Mouse (Mus musculus) cerebellum, adult 9-10 months (tissue): ENCODE results near the gene Zfp362.

Experiments used
- DNase-seq: peaks from one replicate; pipeline ENCODE4 v3.0.0; 2022

Gene Zfp362

DNA sequence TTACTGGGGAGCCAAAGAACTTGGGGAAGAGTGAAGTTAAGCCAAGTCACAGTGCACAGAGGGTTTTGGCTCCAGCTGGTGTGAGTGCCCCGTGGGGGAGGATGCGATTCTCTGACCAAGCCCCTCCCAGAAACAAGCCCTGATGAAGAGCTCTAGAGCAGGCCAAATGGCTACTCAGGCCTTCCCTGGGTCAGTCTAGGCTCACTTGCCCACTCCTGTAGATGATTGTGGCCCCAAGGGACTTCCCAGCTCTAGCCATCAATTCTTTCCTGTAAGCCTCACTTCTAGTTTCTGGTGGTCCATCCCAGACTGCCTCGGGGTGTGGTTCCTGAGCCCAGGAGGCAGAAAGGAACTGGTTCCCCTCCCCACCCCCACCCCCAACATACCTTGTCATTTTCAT is 50.8 kb downstream of the Zfp362 start, which contains the start of gene A3galt2:
Gene A3galt2, plus strand, starts transcription at position 301 of the 400 bp plus-strand sequence.
- no peak for DNase-seq

DNA sequence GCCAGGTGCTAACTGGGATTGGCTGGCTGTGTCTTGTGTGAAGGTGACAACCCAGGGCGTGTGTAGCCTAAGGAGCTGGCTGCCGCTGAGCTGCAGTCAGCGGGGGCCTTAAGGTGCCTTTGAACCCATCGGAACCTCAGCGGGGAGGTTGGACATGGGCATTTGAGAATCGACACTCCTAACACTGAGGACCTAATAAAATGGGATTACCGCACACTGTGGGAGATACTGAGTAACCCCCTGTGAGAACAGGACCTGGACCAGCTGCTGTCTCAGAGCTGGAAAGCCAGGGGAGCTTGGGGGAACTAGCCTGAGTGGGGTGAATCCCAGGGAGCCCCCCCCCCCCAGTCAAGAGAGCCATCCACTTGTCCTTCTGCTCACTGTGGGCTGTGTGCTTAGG is 52.3 kb downstream of the Zfp362 start:
- no peak for DNase-seq

DNA sequence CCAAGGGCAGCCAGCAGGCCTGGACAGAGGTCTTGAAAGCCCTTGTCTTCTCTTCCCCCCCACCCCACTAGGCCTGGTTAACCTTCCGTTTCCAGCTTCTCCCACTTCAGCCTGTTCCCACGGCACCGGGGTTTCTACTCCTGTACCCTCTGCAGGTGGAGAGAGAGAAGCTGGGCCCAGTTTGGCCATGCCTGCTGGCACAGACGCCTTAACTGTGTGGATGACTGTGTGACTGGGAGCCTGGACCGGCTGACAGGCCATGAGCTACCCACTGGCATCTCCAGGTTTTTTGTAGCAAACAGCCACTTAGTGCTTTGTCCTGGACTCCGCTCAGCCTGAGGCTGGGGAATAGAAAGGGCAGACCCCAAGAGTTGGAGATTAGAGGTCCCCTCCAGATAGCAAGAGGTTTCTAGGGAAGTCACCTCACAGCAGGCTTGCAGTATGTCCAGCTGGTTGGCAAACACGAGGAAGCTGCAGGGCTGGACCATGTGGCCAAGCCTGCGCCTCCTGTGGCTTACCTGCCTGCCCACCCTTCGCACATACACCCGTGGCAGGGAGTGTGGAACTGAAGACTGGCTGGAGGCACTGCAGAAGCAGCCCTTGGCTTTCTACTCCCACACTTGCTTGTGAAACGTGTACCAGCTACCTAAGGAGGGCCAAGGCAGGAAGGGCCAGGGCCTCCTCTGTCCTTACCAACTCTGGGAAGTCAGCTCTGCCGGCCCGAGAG is 53.7 kb downstream of the Zfp362 start:
- DNase-seq = no peak

DNA sequence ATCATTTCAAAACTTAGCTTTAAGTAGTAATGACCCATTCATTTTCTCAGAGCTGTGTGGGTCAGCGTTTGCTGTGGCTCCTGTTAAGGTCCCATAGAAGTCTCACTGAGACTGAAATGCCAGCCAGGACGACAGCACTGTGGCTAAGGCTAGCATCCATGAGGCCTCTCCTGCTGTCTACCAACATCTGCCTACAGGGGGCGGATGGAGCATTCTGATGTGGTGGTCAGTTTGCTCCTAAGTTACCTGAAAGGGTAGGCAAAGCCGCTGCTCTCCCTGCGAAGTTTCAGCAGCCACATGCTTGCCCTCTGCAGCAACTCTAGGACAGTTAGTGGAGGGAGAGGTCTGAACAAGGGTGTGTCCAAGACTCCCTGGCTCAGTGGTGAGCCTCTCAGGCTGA is 54.8 kb downstream of the Zfp362 start:
- DNase-seq = no peak

DNA sequence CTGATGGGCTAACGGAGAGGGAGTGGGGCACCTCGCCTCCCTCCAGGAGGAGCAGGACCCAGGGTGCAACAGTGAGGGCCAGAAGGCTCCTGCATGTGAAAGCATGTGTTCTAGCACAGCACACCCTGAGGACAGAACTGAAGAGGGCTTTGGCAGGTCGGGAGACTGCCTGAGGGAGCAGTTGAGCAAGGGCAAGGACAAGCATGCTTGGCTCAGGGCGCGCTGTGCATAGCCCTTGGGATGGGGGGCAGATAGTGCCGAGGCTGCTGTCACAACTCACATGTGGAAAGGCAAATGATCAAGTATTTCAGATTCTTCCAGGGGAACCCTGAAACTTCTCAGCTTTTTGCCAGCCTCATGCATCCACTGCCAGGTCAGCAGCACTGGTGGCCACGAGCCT is 57.5 kb downstream of the Zfp362 start:
- no peak for DNase-seq

DNA sequence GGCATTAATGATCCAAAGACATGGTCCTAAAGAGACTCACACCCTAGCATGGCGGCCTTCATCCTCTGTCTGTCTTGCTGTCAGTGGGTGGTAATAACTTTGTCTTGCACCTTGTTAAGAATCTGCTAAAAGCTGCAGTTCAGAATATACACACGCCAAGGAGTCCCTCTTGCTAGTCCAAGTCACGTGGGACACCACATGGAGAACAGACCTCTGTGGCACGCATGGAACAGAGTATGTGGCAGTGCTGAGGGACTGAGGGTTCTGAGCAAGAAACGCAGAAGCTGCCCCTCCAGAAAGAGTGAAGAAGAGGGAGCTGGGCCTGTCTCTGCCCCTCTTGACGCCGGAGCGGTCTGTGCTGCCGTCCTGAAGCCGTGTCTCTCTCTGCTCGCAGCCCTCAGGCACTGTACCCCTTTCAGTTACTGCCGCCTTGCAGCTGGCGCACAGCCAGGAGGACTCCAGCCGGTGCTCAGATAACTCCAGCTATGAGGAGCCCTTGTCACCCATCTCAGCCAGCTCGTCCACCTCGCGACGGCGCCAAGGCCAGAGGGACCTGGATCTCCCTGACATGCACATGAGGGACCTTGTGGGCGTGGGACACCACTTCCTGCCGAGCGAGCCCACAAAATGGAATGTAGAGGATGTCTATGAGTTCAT is 58.1 kb downstream of the Zfp362 start:
- no peak for DNase-seq

DNA sequence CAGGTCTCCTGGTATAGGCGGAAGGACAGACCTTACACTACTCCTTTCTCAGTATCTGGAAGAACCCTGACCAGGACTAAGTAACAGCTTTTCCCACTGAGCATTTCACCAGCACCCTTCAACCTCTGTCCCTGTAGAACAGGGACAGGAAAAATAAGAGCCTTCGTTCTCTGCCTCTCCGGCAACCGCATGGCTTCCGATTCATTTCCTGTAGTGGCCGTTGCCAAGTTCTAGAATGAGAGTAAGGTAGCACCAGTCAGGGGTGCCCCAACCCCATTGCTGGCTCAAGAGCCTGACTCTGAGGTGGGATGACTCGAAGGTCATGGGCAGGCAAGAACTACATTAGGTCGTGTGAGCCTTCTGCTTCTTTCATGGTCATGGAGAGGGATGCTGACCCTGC is 60.7 kb downstream of the Zfp362 start:
- DNase-seq = no peak

DNA sequence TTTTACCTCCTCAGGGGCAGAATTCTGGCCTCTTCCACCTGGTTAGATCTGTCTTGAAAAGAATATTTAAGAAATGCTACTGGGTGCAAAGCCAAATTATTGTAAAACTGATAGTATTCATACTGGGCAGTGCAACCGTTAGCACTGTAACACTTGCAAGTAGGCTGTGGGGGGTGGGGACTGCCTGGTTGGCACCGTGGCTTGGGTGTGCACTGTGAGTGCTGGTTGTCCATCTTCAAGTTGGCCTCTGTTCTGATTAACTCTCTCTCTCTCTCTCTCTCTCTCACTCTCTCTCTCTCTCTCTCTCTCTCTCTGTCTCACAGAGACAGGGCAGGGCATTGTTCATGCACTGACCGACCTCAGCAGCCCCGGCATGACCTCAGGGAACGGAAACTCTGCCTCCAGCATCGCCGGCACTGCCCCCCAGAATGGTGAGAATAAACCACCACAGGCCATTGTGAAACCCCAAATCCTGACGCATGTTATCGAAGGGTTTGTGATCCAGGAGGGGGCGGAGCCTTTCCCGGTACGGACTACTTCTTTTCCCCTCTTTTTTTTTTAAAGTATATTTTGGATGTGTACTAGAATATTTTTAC is 62.7 kb downstream of the Zfp362 start:
- DNase-seq = no peak

DNA sequence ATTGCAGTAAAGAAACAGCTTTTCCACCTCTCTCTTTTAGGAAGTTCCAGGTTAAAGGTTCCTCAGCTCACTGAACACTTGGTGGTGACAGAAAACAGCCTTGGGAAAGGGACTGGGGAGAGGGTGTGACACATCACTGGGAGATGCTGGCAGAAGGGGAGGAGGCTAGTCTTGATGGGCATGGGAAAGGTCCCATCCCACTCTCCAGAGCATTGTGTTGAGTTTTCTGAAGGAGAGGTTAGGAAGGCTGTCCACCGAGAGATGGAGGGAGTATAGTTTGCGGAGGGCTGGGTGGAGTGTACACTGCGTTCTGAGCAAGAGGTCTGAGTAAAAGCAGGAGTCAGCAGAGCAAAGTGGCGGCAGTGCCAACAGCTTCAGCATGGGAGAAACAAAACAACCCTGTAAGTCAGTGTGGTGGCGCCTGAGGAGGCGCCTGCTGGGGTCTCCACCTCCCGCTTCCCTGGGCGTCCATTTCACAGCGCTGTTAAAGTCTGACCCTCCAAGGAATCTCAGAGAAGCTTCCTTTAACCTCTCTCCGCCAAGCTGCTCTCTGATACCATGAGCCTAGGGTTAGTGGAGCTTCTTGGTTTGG is 63.4 kb downstream of the Zfp362 start:
- DNase-seq = no peak

DNA sequence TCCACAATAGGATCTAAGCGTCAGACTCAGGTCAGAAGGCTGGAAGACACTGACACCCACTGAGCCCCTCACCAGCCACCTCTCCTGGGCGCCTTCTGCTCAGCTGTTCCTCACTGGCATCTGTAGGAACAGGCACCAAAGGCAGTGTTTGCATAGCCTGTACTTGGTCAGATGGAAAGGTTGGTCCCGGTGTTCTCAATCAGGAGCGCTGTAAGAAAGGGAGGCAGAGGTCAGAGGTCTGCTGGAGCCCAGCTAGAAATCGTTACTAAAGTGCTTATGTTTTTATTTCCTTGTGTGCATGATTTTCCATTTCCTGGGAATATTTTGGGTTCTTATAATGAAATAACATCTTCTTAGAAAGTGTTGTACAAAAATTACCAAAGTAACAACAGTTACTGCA is 63.9 kb downstream of the Zfp362 start:
- no peak for DNase-seq

DNA sequence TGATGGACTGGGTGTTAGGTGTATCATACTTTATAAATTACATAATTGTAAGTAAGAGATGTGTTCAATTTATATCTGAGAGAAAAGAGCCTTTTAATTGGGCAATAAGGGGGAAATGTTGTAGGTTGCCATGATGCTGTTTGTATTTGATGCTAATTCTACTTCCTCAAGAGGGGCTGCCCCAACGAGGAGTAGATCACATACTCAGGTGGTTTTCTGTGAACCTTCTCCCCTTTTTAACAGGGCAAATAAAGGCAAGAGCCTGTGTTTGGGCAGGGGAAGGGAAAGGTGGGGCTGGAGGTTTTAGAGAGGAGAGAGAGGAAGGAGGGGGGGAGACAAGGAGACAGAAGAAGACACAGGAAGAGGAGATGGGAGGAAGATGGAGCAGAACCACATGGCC is 65.0 kb downstream of the Zfp362 start:
- no peak for DNase-seq

DNA sequence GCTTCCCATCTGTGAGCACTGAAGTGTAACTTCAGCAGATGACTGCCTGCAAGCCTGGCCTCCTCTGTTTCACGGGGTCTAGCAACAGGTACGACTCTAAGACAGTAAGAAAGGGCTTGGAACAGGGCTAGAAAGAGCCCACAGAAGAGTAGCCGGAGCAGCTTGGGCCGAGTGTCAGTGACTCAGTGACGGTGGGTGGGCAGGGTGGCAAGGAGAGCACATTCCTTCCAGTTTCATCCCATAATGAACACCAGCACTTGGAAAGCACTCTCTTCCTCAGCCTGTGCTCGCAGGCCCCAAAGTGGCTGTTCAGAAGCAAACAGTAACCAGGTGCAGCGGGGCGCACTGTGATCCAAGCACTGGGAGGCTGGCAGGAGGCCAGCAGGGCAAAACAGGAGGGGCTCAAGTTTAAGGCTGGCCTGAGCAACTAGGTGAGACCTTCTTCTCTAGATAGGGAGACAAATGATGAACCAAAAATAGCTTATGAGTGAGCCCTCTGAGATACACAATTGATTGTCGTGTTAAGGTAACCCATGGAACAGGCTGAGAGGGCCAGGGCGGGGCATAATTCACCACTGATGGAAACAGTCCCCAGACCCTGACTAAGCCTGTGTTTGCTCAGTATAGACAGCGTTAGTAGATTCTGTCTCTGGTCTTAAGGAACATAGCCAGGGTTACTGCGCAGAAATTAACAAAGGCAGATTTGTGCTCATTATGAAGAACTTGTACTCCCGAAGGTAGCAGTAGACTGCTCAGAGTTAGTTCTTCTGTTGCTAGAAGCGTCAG is 67.8 kb downstream of the Zfp362 start:
- no peak for DNase-seq

DNA sequence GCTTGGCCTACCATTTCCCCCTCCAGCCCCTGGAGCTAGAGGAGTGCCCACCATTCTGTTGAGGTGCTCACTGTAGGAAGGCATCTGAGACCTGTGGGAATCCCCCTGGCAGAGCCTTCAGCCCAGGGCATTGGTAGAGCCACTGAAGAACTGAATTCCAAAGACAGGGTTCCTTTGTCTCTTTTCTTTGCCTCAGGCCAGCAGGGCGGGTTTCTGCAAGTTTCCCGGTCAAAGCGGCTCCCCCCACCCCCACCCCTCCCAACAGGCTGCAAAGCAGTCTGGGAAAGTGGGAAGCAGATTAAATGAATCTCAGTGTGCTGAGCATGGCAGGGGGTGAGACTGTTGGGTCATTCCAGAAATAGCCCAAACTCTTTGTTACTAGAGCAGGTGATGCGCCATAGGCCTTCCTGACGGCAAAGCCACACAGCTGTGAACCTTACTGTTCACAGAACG is 68.7 kb downstream of the Zfp362 start:
- no peak for DNase-seq

DNA sequence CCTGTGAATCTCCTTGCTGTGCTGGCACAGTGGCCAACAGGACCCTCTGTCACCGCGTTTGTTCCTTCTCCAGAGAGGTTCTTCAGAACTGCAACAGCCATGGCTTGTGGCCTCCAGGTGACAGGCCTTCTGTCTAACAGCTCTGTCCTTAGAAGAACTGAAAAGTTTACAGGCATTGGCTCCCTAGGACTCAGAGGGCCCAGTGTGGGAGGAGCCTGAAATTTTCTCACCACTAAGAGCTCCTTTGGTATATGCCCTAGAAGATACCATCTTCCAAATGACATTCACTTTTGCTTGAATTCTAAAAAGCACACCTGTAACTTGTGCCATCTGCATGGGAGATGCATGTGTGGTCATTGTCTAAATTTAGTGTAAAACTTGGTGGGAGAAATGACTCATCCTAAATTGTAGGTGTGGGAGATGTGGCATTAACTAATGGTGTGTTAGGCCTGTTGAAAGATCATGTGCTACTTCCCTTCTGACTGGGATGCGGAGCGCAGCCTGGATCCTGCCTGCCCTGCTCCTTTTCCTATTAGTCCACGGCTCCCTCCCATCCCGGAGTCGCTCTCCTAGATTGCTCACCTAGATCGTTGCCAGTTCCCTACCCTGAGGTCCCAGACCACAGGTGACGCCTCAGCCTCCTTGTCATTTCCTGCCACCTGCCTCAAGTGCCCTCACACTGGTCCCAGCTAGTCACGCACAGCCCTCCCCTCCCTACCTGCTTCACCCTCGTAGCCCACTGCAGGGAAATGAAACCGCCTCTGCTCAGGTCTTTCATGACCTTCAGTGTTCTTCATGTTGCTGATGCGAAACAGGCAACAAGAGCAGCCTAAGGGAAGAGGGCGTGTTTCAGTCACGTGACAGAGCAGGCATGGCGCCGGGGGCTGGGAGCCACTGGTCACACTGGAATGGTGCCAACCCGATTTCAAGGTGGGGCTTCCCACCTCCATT is 70.8 kb downstream of the Zfp362 start:
- no peak for DNase-seq

DNA sequence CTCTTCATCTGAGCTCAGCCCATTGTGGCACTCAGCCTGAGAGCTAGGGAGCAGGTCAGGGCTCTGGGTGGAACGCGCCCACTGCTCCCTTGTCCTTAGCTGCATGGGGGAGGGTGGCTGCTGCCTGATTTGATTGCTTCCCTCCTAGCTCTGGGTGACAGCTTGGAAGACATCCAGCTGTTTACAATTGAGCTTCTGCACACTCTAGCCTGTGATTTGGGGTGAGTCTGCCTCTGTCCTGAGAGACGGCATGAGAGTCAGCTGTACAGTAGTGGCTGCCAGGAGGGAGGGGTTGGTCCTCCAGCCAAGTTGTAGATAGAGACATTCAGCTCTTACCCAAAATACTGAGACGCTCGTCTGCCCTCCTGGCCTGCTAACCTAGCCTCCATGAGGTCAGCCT is 71.6 kb downstream of the Zfp362 start:
- peak; percentile 75 for DNase-seq

DNA sequence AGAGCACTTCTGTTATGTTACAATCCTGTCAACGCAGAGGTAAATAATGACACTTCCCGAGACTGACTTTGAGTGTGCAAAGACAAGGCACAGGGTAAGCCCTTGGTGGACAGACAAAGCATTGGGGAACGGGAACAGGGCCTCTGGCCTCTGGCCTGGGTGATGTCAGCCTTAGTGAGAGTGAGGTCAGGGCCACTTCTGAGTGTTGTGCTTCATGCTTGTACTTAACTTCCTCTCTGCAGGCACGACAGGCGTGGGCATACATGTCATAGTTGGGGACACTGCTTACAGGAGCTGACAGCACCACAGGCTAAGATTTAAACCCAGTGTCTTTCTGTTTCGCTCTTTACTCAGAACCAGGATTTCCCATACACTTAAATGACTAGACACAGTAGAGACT is 72.3 kb downstream of the Zfp362 start:
- no peak for DNase-seq

DNA sequence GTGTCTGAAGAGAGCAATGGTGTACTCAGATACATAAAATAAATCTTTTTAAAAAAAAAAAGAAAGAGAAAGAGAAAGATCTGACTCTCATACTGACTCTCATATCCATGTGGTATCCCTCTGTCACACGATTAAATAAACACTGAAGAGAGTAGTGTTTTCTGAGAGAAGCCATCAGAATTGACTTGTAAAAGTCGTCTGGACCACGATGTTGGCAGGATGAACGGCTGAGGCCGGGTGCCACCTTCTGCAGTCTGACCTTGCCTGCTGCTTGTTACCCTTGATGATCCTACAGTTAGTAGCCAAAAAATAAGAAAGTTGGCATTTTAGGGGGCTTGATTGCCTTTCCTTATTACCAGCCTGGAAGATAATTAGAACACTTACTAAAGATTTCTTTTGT is 73.1 kb downstream of the Zfp362 start:
- DNase-seq = no peak

DNA sequence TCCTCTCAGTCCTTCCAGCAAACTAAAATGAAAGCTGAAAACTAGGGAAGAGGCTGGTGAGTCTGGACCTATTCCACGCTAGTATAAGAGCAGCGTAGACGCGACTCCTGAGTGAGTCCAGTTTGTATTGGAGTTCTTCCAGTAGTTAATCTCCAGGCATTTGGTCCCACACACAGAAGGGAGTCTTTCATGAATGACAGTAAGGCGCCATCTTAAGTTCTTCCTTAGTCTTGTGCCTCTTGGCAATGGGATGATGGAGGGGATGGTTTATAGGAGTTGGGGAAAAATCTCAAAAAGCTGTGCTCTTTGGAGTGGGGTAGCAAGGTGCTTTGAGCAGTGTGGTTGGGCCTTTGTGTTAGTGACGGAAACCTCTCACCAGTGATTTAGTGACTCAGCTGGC is 75.6 kb downstream of the Zfp362 start:
- DNase-seq = peak; percentile 63

DNA sequence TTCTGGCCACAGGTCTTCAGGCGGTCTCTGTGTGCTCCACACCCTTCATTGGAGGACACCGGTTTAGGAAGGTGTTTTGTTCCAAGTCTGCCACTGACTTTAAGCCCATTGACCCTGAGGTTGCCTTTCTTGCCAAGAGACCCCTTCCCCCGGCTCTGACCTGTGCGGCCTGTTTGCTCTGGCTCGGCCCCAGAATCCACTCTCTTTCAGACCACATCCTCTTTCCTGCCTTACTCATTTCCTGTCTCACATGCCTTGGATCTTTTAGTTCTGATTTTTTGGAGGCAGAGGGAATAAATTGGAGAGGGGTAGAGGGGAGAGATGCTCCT is 76.2 kb downstream of the Zfp362 start:
- peak; percentile 61 for DNase-seq

DNA sequence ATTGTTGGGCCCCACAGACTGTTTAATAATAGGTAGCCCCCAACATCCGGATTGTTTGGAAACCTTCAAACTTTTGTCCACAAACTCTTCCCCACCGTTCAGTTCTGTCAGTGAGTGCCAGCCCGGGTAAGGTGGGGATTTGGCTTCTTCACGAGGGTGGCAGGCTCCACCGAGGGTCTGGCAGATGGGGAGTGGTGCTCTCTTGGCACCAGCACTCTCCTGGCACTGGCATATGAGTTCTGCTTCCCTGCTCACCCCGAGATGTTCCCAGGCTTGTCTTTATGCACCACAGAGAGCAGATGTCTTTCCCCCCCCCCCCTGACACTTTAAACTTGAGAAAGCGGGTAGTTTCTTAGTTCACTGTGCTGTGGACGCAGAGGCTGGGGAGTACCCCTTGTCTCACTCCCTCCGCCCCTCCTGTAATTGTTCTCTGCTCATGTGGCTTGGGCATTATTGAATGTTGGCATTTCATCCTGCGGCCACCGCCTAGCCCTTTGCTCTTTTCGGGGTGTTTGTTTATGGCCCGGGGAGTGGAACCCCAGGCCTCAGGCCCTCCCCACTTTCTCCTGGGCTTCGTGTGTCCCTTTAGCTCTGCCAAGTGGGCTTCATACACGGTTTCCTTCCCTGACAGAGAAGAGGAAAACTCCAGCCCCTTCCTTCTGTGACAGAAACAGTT is 76.7 kb downstream of the Zfp362 start:
- peak; percentile 81 for DNase-seq

DNA sequence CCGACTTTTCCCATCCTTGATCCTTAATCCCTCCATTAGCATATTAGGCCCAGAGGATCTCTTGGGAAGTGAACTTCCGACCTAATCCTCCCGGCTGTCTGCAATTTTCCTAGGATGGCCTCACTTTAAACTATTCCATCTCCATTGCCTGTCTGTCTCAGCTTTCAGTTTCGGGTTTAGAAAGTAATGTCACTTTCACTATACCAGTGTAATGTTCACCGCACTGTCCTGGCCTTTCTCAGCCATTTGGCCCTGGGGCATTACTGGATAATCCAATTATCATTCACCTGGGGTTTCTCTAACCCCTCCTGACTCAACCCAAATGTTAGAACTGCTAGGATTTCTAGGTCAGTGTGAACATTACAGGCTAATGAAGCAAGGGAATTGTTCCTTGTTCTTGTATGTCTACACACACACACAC is 77.4 kb downstream of the Zfp362 start:
- peak; percentile 57 for DNase-seq
